Mouse (Mus musculus) testis, adult 2 months (tissue): ENCODE measurements around the gene Mta3.

Source experiments
- CTCF ChIP-seq: fragments of 200-500 bp; IDR thresholded peaks from 2 replicates; pipeline ENCODE4 v1.5.1; 2012; ENCODE audit warnings: low read depth, mild to moderate bottlenecking, inconsistent platforms, low read length, moderate library complexity; ENCODE audit not compliant: control insufficient read depth, insufficient read depth, insufficient replicate concordance
- POLR2A ChIP-seq: fragments of 200-500 bp; IDR thresholded peaks from 2 replicates; pipeline ENCODE4 v1.6.1; 2012; ENCODE audit warnings: low read depth, mild to moderate bottlenecking, inconsistent platforms, low read length, moderate library complexity; ENCODE audit not compliant: control insufficient read depth

- no peak for TF ChIP-seq POLR2A
- TF ChIP-seq CTCF = no peak
Measured at GRCm38 (mm10) chr17:83712341-83712740, 6.4 kb downstream of the Mta3 start.
